Mouse (Mus musculus) spleen, adult 2 months (tissue): ENCODE results near the gene Clec3b. TPM values are rescaled to one million over a fixed set of nuclear protein-coding genes. Genes with fewer than 3 reads are reported as not detected.

Experiments used
- DNase-seq, 2 experiments: peaks; one replicate each; pipeline versions ENCODE4 v3.0.0 to v3.0.0-alpha.2; 2012 to 2021; ENCODE audit warnings: low spot score in 2 of 2, low read depth in 1 of 2
- H3K27ac ChIP-seq: fragments of 200-500 bp; 2 replicates; pipeline ENCODE4 v1.5.1; 2012; ENCODE audit warnings: low read length, inconsistent platforms; ENCODE audit not compliant: insufficient read depth
- H3K27me3 ChIP-seq: fragments of 200-500 bp; 2 replicates; pipeline ENCODE4 v1.6.1; 2012; ENCODE audit warnings: mild to moderate bottlenecking, moderate library complexity, low read length, inconsistent platforms; ENCODE audit not compliant: control insufficient read depth, insufficient read depth
- H3K36me3 ChIP-seq: fragments of 200-500 bp; 2 replicates; pipeline ENCODE4 v1.6.1; 2012; ENCODE audit warnings: mild to moderate bottlenecking, low read length, inconsistent platforms; ENCODE audit not compliant: control insufficient read depth, insufficient read depth
- H3K4me1 ChIP-seq: fragments of 200-500 bp; 2 replicates; pipeline ENCODE4 v1.6.1; 2011; ENCODE audit warnings: inconsistent platforms; ENCODE audit not compliant: control insufficient read depth, insufficient read depth, insufficient read length
- H3K4me3 ChIP-seq: fragments of 200-500 bp; 2 replicates; pipeline ENCODE4 v1.5.1; 2011; ENCODE audit warnings: mild to moderate bottlenecking, inconsistent platforms; ENCODE audit not compliant: insufficient read depth, insufficient read length; ENCODE audit errors: extremely low read depth
- CTCF ChIP-seq: fragments of 200-500 bp; IDR thresholded peaks from 2 replicates; pipeline ENCODE4 v1.5.1; 2011; ENCODE audit warnings: mild to moderate bottlenecking, inconsistent platforms; ENCODE audit not compliant: insufficient read depth, insufficient read length, insufficient replicate concordance; ENCODE audit errors: extremely low read depth
- POLR2A ChIP-seq: fragments of 200-500 bp; IDR thresholded peaks from 2 replicates; pipeline ENCODE4 v1.6.1; 2011; ENCODE audit warnings: low read depth, low read length, inconsistent platforms
- WGBS: fragments of 180-500 bp; shearing (Covaris S2); methylation state at CpG from one replicate; pipeline ENCODE4 v1.1.7; 2018; 5-methylcytosine and 5-hydroxymethylcytosine counted together
- polyA plus RNA-seq: library from polyadenylated mRNA; depleted of rRNA; stranded (reverse); fragments of >200 nt; gene quantifications from 2 replicates; pipeline ENCODE4 v1.2.3, GENCODE M21; 2012; rRNA removed

The Clec3b gene
- polyA plus RNA-seq, 1 experiment: 4.6 TPM

DNA sequence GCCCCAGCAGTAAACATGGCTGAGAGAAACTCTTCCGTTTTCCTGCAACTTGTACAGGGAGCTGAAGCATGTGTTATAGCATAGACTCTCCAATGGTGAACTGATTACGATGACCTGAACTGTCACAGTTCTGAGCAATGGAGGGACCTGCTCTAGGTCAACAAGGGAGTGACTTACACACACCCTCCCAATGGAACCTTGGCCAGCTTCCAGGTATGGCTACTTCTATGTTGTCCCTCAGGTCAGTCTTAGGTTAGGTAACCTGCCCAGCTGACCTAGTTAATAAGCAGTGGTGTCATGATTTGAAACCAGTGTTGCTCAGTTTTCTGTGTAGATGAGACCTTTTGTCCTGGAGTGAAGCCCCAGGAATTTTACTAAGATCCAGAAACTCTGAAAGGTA, 56.2 kb downstream of the Clec3b start:
- no peak for DNase-seq
- WGBS: 87% methylated on average over 2 of the region's 2 CpGs
- no peaks in the 10 kb centered on the region for H3K4me1 ChIP-seq
- no peak overlapping the region for H3K27ac ChIP-seq
- H3K4me3 ChIP-seq: no peak overlapping the region
- no peaks in the 10 kb centered on the region for H3K36me3 ChIP-seq
- H3K27me3 ChIP-seq: no peaks in the 10 kb centered on the region
- TF ChIP-seq CTCF: no peak
- TF ChIP-seq POLR2A: no peak

Other genes with a start within 250 kb of the Clec3b start
- 0.39 and 0.45 TPM in 2 replicates for gene Zfp105, start 227.9 kb upstream of the Clec3b start, polyA plus RNA-seq
- 1.6 and 1.7 TPM in 2 replicates for gene 1110059G10Rik, start 199.9 kb upstream of the Clec3b start, polyA plus RNA-seq
- gene Kif15, start 199.9 kb upstream of the Clec3b start, polyA plus RNA-seq: 1.4 and 2.9 TPM in 2 replicates
- 10.3 and 12.0 TPM in 2 replicates for gene Tmem42, start 129.6 kb upstream of the Clec3b start, polyA plus RNA-seq
- gene Tgm4, start 116.2 kb upstream of the Clec3b start, polyA plus RNA-seq: 0.08 and 0.19 TPM in 2 replicates
- gene Zdhhc3, start 37.7 kb upstream of the Clec3b start, polyA plus RNA-seq: 72.9 and 148 TPM in 2 replicates
- gene Exosc7, start 37.7 kb upstream of the Clec3b start, polyA plus RNA-seq: 15.2 and 17.3 TPM in 2 replicates
- 0.93 and 0.95 TPM in 2 replicates for gene Cdcp1, start 65.1 kb downstream of the Clec3b start, polyA plus RNA-seq
- gene Tmem158, start 109.8 kb downstream of the Clec3b start, polyA plus RNA-seq: 5.9 and 10.5 TPM in 2 replicates
- 357 and 617 TPM in 2 replicates for gene Lars2, start 216.0 kb downstream of the Clec3b start, polyA plus RNA-seq